Mouse (Mus musculus) heart, postnatal 0 days (tissue): Measurements from ENCODE around the gene BC049730. TPM values are rescaled to one million over a fixed set of nuclear protein-coding genes. Genes with fewer than 3 reads are reported as not detected.
"Not testable (repeated sequence)": the region's sequence is repeated elsewhere in the genome, so short reads cannot be mapped to it uniquely, and the experiment has no call there.

Experiments used
- ATAC-seq: fragments of 200-750 bp; cut with Nextera tagmentation; 2 replicates; pipeline ENCODE4 v1.8.0; 2017; ENCODE audit warnings: low read depth, moderate number of reproducible peaks, moderate library complexity; ENCODE audit not compliant: insufficient read depth
- DNase-seq: peaks from one replicate; pipeline ENCODE4 v3.0.0-alpha.2; 2016; ENCODE audit warnings: low spot score
- H3K27ac ChIP-seq: fragments of 300-500 bp; sonication (generic); 2 replicates; pipeline ENCODE4 v1.5.1; 2014; ENCODE audit warnings: low read depth, mild to moderate bottlenecking
- H3K27me3 ChIP-seq: fragments of 300-500 bp; sonication (generic); 2 replicates; pipeline ENCODE4 v1.6.1; 2014; ENCODE audit warnings: low read length, mixed read lengths; ENCODE audit not compliant: control insufficient read depth, insufficient read depth
- H3K36me3 ChIP-seq: fragments of 300-500 bp; sonication (generic); replicated peaks from 2 replicates; pipeline ENCODE4 v1.6.1; 2014; ENCODE audit warnings: low read length, mixed read lengths; ENCODE audit not compliant: control insufficient read depth, insufficient read depth
- H3K4me1 ChIP-seq: fragments of 300-500 bp; sonication (generic); 2 replicates; pipeline ENCODE4 v1.6.1; 2014; ENCODE audit warnings: antibody characterized with exemption; ENCODE audit not compliant: control insufficient read depth, insufficient read depth
- H3K4me2 ChIP-seq: fragments of 300-500 bp; sonication (generic); 2 replicates; pipeline ENCODE4 v1.6.1; 2014; ENCODE audit warnings: low read depth, mild to moderate bottlenecking, low read length, moderate library complexity
- H3K4me3 ChIP-seq: fragments of 300-500 bp; sonication (generic); 2 replicates; pipeline ENCODE4 v1.5.1; 2014; ENCODE audit warnings: low read depth, low read length
- H3K9ac ChIP-seq: fragments of 300-500 bp; sonication (generic); replicated peaks from 2 replicates; pipeline ENCODE4 v1.6.1; 2014; ENCODE audit warnings: low read depth, low read length, mixed read lengths
- H3K9me3 ChIP-seq: fragments of 300-500 bp; sonication (generic); replicated peaks from 2 replicates; pipeline ENCODE4 v1.6.1; 2016; ENCODE audit warnings: low read length; ENCODE audit not compliant: control insufficient read depth
- CTCF ChIP-seq: IDR thresholded peaks from 2 replicates; pipeline ENCODE4 v1.5.1; 2016; ENCODE audit warnings: antibody characterized with exemption, control low read depth, low read depth
- EP300 ChIP-seq: IDR thresholded peaks from 2 replicates; pipeline ENCODE4 v1.6.1; 2016; ENCODE audit warnings: antibody characterized with exemption, low read depth
- WGBS: fragments of 180-500 bp; shearing (Covaris S2); extraction: QIAGEN DNeasy Blood & Tissue Kit; methylation state at CpG from one replicate; pipeline ENCODE4 v1.1.7; 2014; 5-methylcytosine and 5-hydroxymethylcytosine counted together
- polyA plus RNA-seq: library from polyadenylated mRNA; unstranded; fragments of >200 nt; fragmentation: Nextera tagmentation; extraction: Ambion mirVana; gene quantifications from 2 replicates; pipeline ENCODE4 v1.2.1, GENCODE M21; 2015
- total RNA-seq: library from RNA; depleted of rRNA; stranded (reverse); fragments of >200 nt; gene quantifications from 2 replicates; pipeline ENCODE4 v1.2.3, GENCODE M21; 2014; ENCODE audit warnings: low replicate concordance

The BC049730 gene
- total and polyA plus RNA-seq, 2 experiments from 2014 or later = not detected

DNA sequence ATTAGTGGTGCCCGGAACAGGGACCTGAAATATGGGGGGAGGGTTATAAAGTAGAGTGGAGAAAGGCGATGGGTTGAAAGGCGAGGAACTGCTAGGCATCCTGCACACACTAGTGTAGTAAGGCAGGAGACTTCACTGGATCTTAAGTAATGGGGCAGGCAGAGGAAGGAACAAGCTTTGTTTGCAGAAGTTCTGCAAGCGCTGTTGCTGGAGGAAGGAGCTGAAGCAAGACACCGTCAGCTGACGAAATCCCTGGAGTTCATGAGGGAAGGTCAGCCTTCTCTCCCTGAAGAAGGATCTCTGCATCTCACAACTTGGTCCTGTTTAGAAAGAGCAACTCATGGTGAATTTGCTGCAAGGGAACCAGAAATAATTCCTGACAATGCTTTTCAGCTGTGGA is 6.0 kb downstream of the BC049730 start:
- WGBS = 67% methylated on average over 6 of the region's 6 CpGs

DNA sequence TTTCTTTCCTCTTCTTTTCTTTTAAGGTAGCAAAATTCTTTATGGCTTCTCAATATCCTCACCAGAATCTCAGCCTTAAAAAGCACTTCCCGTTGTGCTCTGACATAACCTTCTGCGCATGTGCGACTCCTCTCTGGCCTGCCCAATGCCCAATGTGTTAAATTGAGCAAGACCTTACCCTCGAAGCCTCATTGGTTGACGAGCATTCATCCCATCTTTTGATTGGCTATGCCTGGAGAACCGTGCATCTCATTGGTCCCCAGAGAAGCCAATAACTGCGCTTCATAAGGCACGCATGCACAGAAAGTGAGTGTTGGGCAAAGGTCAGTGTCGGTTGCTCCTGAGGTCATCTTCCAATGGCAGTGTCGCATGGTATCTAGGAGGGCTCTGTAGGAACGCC is 17.8 kb downstream of the BC049730 start, which contains the start of gene Gm4763:
TSS of gene Gm4763 (minus strand) at position 101 of the 400 bp plus-strand sequence.
- not testable (repeated sequence) for DNase-seq, H3K4me2 ChIP-seq, H3K36me3 ChIP-seq, H3K9me3 ChIP-seq, H3K27ac ChIP-seq, H3K27me3 ChIP-seq, ATAC-seq, H3K9ac ChIP-seq, H3K4me3 ChIP-seq, H3K4me1 ChIP-seq
- 80% methylated on average over 11 of the region's 11 CpGs for WGBS

More for the DNA sequence above, 6.0 kb downstream of the BC049730 start:
- DNase-seq (no peak), ATAC-seq (no peak)
- H3K36me3 ChIP-seq = no peaks in the 10 kb centered on the region
- no peaks in the 10 kb centered on the region for H3K4me1 ChIP-seq
- H3K4me2 ChIP-seq = no peak overlapping the region
- H3K9ac ChIP-seq = no peak overlapping the region
- H3K27me3 ChIP-seq = no peaks in the 10 kb centered on the region
- no peak overlapping the region for H3K27ac ChIP-seq
- H3K9me3 ChIP-seq = no peaks in the 10 kb centered on the region
- no peak for TF ChIP-seq CTCF
- TF ChIP-seq EP300 = no peak
- no peak overlapping the region for H3K4me3 ChIP-seq

DNA sequence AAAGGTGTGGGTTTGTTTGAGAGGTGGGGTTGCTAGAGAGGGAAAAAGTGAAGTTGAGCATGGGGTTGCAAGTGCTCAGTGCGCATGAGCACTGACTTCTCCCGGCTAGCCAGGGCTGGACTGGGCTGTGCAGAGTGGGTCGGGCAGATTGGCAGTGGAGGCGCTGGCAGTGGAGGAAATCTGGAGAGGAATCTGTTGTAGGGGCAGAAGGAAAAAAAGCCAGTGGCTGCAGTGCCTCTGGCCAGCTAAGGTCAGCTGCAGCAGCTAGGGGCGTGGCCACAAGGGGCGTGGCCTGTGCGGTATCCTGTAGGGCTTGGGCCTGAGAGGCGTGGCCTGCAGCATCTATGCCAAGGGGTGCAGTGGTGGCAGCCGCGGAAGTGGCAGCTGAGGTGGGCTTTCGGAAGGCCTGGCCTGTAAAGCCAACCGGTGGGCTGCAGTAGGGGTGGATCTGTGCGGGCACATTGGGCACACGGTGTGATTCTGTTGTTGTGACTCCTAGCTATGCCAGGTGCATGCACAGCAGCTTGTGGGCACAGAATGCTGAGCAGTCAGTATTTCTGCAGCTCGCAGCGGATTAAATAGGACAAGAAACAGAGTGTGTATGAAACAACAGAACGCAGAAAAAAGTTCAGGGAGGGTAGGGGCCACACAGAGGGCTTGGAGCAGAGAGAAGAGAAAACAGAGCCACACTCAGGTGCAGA is 27.1 kb downstream of the BC049730 start:
- DNase-seq (no peak), ATAC-seq (no peak)
- no peak overlapping the region for H3K4me3 ChIP-seq
- WGBS = 21% methylated on average over 17 of the region's 17 CpGs
- H3K4me2 ChIP-seq = no peak overlapping the region
- H3K27ac ChIP-seq = no peak overlapping the region
- H3K27me3 ChIP-seq = no peaks in the 10 kb centered on the region
- no peak overlapping the region for H3K9ac ChIP-seq
- no peaks in the 10 kb centered on the region; the same call in 1 of the 2 replicates for H3K9me3 ChIP-seq
- H3K36me3 ChIP-seq = no peaks in the 10 kb centered on the region
- no peak for TF ChIP-seq CTCF
- H3K4me1 ChIP-seq = no peaks in the 10 kb centered on the region

DNA sequence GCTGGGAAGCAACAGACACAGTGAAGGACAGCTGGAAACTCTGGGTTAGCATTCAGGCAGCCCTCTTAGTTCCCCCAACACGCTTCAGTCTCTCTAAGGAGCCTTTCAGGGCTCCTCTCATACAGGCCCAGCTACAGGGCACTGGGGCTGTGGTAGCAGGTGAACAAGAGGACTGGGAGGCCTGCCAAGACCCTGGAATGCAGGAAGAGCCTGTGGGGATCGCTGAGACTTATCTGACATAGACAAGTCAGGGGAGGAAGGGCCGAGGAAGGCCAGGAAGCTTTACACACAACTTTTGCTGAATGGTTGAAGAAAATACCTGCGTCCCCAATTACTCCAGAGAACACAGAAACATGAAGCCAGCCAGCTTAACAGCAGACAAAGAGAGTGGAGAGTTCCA is 41.7 kb downstream of the BC049730 start:
- Histone ChIP-seq H3K4me3 (no peak overlapping the region), H3K36me3 (no peaks in the 10 kb centered on the region), H3K9me3 (no peaks in the 10 kb centered on the region), H3K4me1 (no peaks in the 10 kb centered on the region), H3K27ac (no peak overlapping the region), H3K4me2 (no peak overlapping the region), H3K27me3 (no peaks in the 10 kb centered on the region), H3K9ac (no peak overlapping the region)
- no peak for ATAC-seq
- TF ChIP-seq CTCF = no peak
- no peak for TF ChIP-seq EP300
- WGBS = 19% methylated on average over 4 of the region's 4 CpGs
- DNase-seq = no peak

DNA sequence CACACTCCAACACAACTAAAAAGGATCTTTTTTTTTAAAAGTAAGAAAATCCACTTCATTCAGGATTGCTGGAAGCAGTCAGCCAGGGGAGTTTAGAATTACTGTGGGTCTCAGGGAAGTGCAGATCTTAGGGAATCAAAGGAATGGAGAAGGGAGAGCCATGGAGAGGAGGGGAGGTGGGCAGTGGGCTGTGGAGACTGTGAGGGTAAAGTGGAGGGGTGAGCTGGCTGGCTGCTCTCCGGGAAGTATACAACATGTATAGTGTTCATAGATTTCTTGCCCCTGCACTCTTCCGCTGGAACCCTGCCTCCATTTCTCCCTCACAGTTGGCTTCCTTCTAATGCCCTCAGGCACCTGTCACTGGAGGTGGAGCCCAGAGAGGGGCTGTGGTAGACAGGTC is 42.6 kb downstream of the BC049730 start:
- Histone ChIP-seq H3K4me2 (no peak overlapping the region), H3K36me3 (no peaks in the 10 kb centered on the region), H3K4me3 (no peak overlapping the region), H3K27me3 (no peaks in the 10 kb centered on the region), H3K4me1 (no peaks in the 10 kb centered on the region), H3K9me3 (no peaks in the 10 kb centered on the region), H3K9ac (no peak overlapping the region), H3K27ac (no peak overlapping the region)
- WGBS = 83% methylated on average over 2 of the region's 2 CpGs
- TF ChIP-seq CTCF (no peak), EP300 (no peak)
- DNase-seq = no peak
- no peak for ATAC-seq

DNA sequence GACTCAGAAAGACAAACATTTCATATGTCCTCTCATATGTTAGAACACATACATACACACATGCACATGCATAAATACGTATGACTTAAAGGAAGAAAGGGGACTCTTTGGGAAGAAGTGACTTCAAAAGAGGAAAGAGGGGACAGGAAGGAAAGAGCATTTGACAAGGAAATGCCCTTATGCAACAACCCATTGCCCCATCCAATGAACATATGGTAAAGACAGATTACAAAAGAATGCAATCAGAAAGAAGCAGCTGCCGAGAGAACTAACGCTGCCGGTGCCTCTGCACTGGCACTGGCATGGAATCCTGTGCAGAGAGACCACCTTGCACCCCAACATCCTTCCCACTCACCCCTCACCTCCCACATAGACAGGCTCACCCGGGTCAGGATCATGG is 44.4 kb downstream of the BC049730 start:
- no peaks in the 10 kb centered on the region for H3K36me3 ChIP-seq
- no peak overlapping the region for H3K27ac ChIP-seq
- 59% methylated on average over 5 of the region's 5 CpGs for WGBS
- H3K4me1 ChIP-seq = no peaks in the 10 kb centered on the region
- no peak for DNase-seq
- no peaks in the 10 kb centered on the region for H3K9me3 ChIP-seq
- H3K9ac ChIP-seq = no peak overlapping the region
- no peak overlapping the region for H3K4me3 ChIP-seq
- TF ChIP-seq EP300 = no peak
- no peak for TF ChIP-seq CTCF
- no peak for ATAC-seq
- no peak overlapping the region for H3K4me2 ChIP-seq
- H3K27me3 ChIP-seq = no peaks in the 10 kb centered on the region
